Mouse (Mus musculus): Measurements from ENCODE around the gene Ptprf.

- no peak for TF ChIP-seq CTCF (IDR thresholded peaks at IDR 0.05; ENCODE audit: borderline replicate concordance, extremely low read depth, insufficient read depth, insufficient read length)
- no peak for TF ChIP-seq POLR2A (IDR thresholded peaks at IDR 0.05; ENCODE audit: borderline replicate concordance, extremely low read depth, insufficient read depth, insufficient read length, poor library complexity, severe bottlenecking)
These were observed 13.8 kb upstream of the Ptprf start for GRCm38 (mm10) chr4:118304984-118305383.

All from brain, embryonic 14.5 days (tissue).